Mouse (Mus musculus) lung, postnatal 4 days (tissue): ENCODE results near the gene Apbb2.
A peak's percentile ranks its signal among the peaks of the same experiment; 100 is the strongest.

Source experiments
- DNase-seq, 2 experiments: peaks; one replicate each; pipeline ENCODE4 v3.0.0; 2021

The Apbb2 gene

GRCm38 (mm10) chr5:66515271-66515670 is 103.3 kb downstream of the Apbb2 start:
- DNase-seq = no peak

- DNase-seq = no peak
Observed at GRCm38 (mm10) chr5:66514659-66515058, 103.9 kb downstream of the Apbb2 start.

DNA sequence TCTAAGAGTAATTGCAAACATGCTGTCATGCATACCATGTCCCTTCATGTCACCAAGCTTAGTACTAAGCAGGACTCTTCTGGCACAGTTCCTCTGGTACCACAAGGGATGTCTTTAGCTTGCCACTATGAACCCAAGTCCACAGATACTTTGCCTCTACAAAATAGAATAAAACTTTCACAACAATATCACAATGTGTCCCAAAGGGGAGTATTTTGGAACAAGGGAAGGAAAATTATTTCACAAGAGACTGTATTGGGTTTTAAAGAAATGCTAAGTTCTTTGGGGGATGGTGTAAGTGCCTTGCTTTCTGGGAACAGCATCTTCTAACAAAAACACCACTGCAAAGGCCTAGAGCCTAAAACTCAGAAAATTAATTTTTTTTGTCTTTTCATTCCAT is 105.2 kb downstream of the Apbb2 start:
- DNase-seq = no peak

DNA sequence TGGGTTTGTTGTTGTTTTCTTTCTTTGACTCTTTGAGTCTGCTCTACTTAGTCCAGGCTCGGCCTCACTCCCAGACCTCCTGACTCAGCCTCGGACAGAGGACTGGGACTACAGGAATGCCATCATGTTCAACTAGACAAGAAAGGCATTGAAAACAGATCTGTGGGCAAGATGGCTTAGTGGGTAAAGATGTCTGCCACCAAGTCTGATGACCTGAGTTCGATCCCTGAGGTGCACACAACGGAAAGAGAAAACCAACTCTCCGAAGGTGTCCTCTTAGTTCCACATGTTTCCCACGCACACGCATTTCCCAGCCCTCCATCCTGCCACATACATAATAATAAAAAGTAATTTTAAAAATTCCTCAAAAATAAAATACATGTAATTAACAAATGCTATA is 106.1 kb downstream of the Apbb2 start:
- no peak for DNase-seq

- DNase-seq = peak in 1 of 2 experiments; percentile 34
Observed at GRCm38 (mm10) chr5:66510716-66511115, 107.9 kb downstream of the Apbb2 start.

- no peak for DNase-seq
Observed at GRCm38 (mm10) chr5:66509151-66509550, 109.4 kb downstream of the Apbb2 start.

DNA sequence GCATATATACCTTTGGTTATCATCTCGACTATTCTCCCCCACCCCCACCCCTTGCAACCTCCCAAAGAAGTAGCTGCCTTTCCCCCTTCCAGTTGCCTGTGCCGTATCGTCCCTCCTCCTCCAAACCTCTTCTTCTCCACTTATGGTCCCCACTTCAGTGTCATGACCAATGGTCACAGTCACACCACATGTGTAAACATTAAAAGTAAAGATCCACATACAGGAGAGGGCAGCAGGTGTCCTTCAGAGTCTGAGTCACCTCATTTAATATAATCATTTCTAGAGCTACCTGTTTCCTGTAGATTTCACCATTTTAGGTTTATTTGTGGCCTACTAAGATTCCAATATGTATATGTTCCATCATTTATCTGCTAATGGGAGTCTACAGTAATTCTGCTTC is 113.0 kb downstream of the Apbb2 start:
- no peak for DNase-seq

GRCm38 (mm10) chr5:66505071-66505470 is 113.5 kb downstream of the Apbb2 start:
- no peak for DNase-seq

GRCm38 (mm10) chr5:66504434-66504747 is 114.2 kb downstream of the Apbb2 start:
- DNase-seq = no peak

GRCm38 (mm10) chr5:66503557-66504433 is 114.8 kb downstream of the Apbb2 start:
- DNase-seq = peak; percentile 43 to 44

DNA sequence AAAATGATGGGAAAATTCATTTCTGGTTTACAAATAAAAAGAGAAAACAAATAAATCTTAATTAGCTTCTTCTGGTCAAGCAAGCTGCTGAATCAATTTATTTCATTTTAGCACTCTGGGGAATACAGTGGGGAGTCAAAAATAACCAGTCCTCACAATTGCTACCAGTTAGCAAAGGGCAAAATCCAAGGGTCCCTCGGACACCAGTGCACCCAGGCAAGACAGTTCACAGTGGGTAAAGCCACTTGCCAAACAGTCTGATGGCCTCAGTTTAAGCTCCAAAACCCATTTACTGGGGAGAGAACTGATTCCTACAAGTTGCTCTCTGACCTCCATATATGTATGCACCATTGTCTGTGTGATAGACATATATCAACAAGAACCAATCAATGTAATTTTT is 115.6 kb downstream of the Apbb2 start:
- DNase-seq = no peak

GRCm38 (mm10) chr5:66499621-66500020 is 119.0 kb downstream of the Apbb2 start:
- DNase-seq = no peak

DNA sequence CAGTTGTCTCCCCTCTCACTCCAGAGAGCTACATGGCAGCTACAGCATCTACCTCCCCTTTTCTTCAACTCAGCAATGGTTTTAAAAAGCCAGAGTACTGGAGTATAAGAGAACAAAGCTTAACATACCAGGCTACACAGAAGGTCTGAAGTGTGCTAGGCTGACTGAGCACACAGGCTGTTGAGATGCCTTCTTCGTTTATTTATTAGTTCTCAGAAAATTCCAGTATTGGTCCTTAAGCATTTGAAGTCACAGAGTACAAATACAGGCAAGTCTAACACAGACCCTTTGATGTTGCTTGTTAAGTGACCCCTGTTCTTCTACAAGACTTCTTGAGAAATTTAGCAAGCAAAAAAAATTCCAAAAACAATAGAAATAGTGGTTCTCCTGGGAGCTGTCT is 120.4 kb downstream of the Apbb2 start:
- DNase-seq = no peak

GRCm38 (mm10) chr5:66497479-66498087 is 121.0 kb downstream of the Apbb2 start:
- DNase-seq = no peak

- DNase-seq = peak; percentile 58 to 65
Observed at GRCm38 (mm10) chr5:66496881-66497360, 121.7 kb downstream of the Apbb2 start.

DNA sequence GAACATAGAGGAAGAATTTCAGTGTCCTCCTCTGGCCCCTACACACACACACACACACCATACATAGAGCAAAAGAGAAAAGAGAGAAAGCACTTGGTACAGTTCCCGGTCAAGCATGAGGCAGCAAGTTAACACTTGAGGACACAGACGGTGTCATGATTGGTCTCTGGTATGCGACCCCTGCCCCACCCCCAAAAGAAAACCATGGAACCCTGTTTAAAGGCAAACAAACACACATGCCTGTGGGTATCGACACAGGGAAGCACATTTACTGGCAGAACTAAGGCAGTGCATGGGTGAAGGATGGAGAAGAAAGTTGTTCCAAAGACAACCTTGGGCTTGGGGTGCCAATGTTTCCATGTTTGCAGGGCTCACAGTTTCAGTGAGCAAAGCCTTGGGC is 123.9 kb downstream of the Apbb2 start:
- DNase-seq = no peak

GRCm38 (mm10) chr5:66492563-66492960 is 126.0 kb downstream of the Apbb2 start:
- DNase-seq = no peak

- DNase-seq = no peak
Observed at GRCm38 (mm10) chr5:66491907-66492562, 126.5 kb downstream of the Apbb2 start.

- DNase-seq = no peak
Observed at GRCm38 (mm10) chr5:66486028-66486427, 132.6 kb downstream of the Apbb2 start.

- DNase-seq = no peak
Observed at GRCm38 (mm10) chr5:66476266-66476665, 142.3 kb downstream of the Apbb2 start.

- DNase-seq = no peak
Observed at GRCm38 (mm10) chr5:66475824-66476223, 142.8 kb downstream of the Apbb2 start.

GRCm38 (mm10) chr5:66474153-66474552 is 144.4 kb downstream of the Apbb2 start:
- no peak for DNase-seq

GRCm38 (mm10) chr5:66473599-66473998 is 145.0 kb downstream of the Apbb2 start:
- DNase-seq = no peak

DNA sequence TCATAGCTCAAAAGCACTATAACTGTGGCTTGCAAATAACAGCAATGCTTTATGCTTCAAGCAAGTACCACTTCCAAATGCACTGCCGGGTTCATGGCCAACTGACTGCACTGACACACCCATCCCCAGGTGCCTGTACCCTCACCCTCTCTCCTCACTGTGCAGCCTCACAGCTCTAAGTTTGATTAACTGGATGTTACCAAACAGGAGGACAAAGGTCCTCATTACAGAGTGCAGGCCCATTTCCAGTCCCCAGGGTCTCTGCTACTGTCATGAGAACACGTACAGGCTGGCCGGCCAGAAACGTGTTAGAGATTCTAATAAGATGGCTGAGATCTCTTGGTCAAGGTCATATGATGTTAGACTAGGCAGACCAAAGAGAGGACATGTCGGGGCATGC is 147.7 kb downstream of the Apbb2 start:
- DNase-seq = no peak
